Mouse (Mus musculus) erythroblast, embryonic 14.5 days (primary cell): ENCODE data around the gene Mtor.

Source experiments
- GATA1 ChIP-seq: IDR thresholded peaks from 2 replicates; pipeline ENCODE4 v1.6.1; 2012; ENCODE audit warnings: low read length, inconsistent platforms, mixed read lengths
- TAL1 ChIP-seq: IDR thresholded peaks from 3 replicates; pipeline ENCODE4 v1.6.1; 2012; ENCODE audit warnings: low read length, inconsistent platforms, mixed read lengths

GRCm38 (mm10) chr4:148510691-148511090 is 62.3 kb downstream of the Mtor start:
- TF ChIP-seq TAL1 (no peak), GATA1 (no peak)
